Mouse (Mus musculus) MEL (cell line): ENCODE measurements around the gene H2afv. TPM values are rescaled to one million over a fixed set of nuclear protein-coding genes. Genes with fewer than 3 reads are reported as not detected.

Experiments used
- DNase-seq: peaks from one replicate; pipeline ENCODE4 v3.0.0; 2011; ENCODE audit warnings: low read depth, low spot score
- H3K27ac ChIP-seq: 2 replicates; pipeline ENCODE4 v1.5.1; 2012; ENCODE audit warnings: low read depth, mild to moderate bottlenecking, control low read depth, low read length, moderate library complexity; ENCODE audit not compliant: control insufficient read depth
- H3K27me3 ChIP-seq, 2 experiments: fragments of 150-350 bp in 1 of 2; sonication (generic) in 1 of 2; 2 replicates each; pipeline ENCODE4 v1.6.1; 2012; ENCODE audit warnings: low read length in 2 of 2, mild to moderate bottlenecking in 2 of 2, improper control_type of control experiment in 1 of 2, moderate library complexity in 1 of 2; ENCODE audit not compliant: insufficient read depth in 2 of 2, control insufficient read depth in 1 of 2
- H3K36me3 ChIP-seq, 2 experiments: 2 replicates each; pipeline ENCODE4 v1.6.1; 2012 to 2014; ENCODE audit warnings: low read length in 2 of 2, improper control_type of control experiment in 1 of 2, inconsistent platforms in 1 of 2, mild to moderate bottlenecking in 1 of 2; ENCODE audit not compliant: insufficient read depth in 2 of 2, control insufficient read depth in 1 of 2
- H3K4me1 ChIP-seq, 2 experiments: fragments of 150-350 bp in 1 of 2; sonication (generic) in 1 of 2; 2 replicates each; pipeline ENCODE4 v1.6.1; 2012; ENCODE audit warnings: low read length in 2 of 2, improper control_type of control experiment in 1 of 2, mild to moderate bottlenecking in 1 of 2; ENCODE audit not compliant: insufficient read depth in 2 of 2, control insufficient read depth in 1 of 2
- H3K4me3 ChIP-seq, 2 experiments: fragments of 150-350 bp in 1 of 2; sonication (generic) in 1 of 2; 2 replicates each; pipeline ENCODE4 v1.5.1; 2012; ENCODE audit warnings: low read depth in 2 of 2, low read length in 2 of 2, mild to moderate bottlenecking in 2 of 2, moderate library complexity in 2 of 2, control low read depth in 1 of 2, improper control_type of control experiment in 1 of 2; ENCODE audit not compliant: control insufficient read depth in 1 of 2, insufficient read depth in 1 of 2
- H3K79me2 ChIP-seq: 2 replicates; pipeline ENCODE4 v1.6.1; 2012; ENCODE audit warnings: mild to moderate bottlenecking, low read length, moderate library complexity; ENCODE audit not compliant: control insufficient read depth, poor library complexity, insufficient read depth
- H3K9ac ChIP-seq: 2 replicates; pipeline ENCODE4 v1.6.1; 2012; ENCODE audit warnings: low read depth, mild to moderate bottlenecking, control low read depth, low read length, moderate library complexity; ENCODE audit not compliant: control insufficient read depth, poor library complexity, severe bottlenecking
- H3K9me3 ChIP-seq: fragments of 150-350 bp; sonication (generic); replicated peaks from 2 replicates; pipeline ENCODE4 v1.6.1; 2012; ENCODE audit warnings: mild to moderate bottlenecking, low read length, improper control_type of control experiment, moderate library complexity; ENCODE audit not compliant: insufficient read depth
- CHD2 ChIP-seq: IDR thresholded peaks from 2 replicates; pipeline ENCODE4 v1.6.1; 2011; ENCODE audit warnings: low read length, improper control_type of control experiment
- E2F4 ChIP-seq: IDR thresholded peaks from 2 replicates; pipeline ENCODE4 v1.6.1; 2011; ENCODE audit warnings: low read depth, low read length, improper control_type of control experiment, borderline replicate concordance
- HCFC1 ChIP-seq: IDR thresholded peaks from 2 replicates; pipeline ENCODE4 v1.6.1; 2012; ENCODE audit warnings: low read depth, mild to moderate bottlenecking, inconsistent platforms, low read length, improper control_type of control experiment, moderate library complexity
- MAFK ChIP-seq: IDR thresholded peaks from 2 replicates; pipeline ENCODE4 v1.6.1; 2011; ENCODE audit warnings: low read depth, mild to moderate bottlenecking, low read length, improper control_type of control experiment, borderline replicate concordance
- MEF2A ChIP-seq: IDR thresholded peaks from 2 replicates; pipeline ENCODE4 v1.6.1; 2014; ENCODE audit warnings: low read depth, mild to moderate bottlenecking, inconsistent platforms, low read length, improper control_type of control experiment; ENCODE audit not compliant: poor library complexity, insufficient replicate concordance, severe bottlenecking; ENCODE audit errors: extremely low read depth
- MYB ChIP-seq: IDR thresholded peaks from 2 replicates; pipeline ENCODE4 v1.6.1; 2011; ENCODE audit warnings: mild to moderate bottlenecking, low read depth, low read length, improper control_type of control experiment
- MYC ChIP-seq: IDR thresholded peaks from 2 replicates; pipeline ENCODE4 v1.6.1; 2011; ENCODE audit warnings: low read depth, mild to moderate bottlenecking, low read length, improper control_type of control experiment, moderate library complexity
- POLR2AphosphoS2 ChIP-seq: IDR thresholded peaks from 2 replicates; pipeline ENCODE4 v1.6.1; 2011; ENCODE audit warnings: low read length, improper control_type of control experiment
- RAD21 ChIP-seq: IDR thresholded peaks from 2 replicates; pipeline ENCODE4 v1.6.1; 2011; ENCODE audit warnings: mild to moderate bottlenecking, low read depth, low read length, improper control_type of control experiment
- RCOR1 ChIP-seq: IDR thresholded peaks from 2 replicates; pipeline ENCODE4 v1.6.1; 2012; ENCODE audit warnings: low read depth, mild to moderate bottlenecking, inconsistent platforms, low read length, improper control_type of control experiment
- TBP ChIP-seq: IDR thresholded peaks from 2 replicates; pipeline ENCODE4 v1.8.0; 2011; ENCODE audit warnings: low read depth, low read length, improper control_type of control experiment
- USF1 ChIP-seq: IDR thresholded peaks from 2 replicates; pipeline ENCODE4 v1.6.1; 2014; ENCODE audit warnings: low read depth, mild to moderate bottlenecking, inconsistent platforms, low read length, improper control_type of control experiment, moderate library complexity
- USF2 ChIP-seq, 2 experiments: IDR thresholded peaks; 2 replicates each; pipeline ENCODE4 v1.6.1; 2011 to 2012; ENCODE audit warnings: improper control_type of control experiment in 2 of 2, low read length in 2 of 2, borderline replicate concordance in 1 of 2, inconsistent platforms in 1 of 2, low read depth in 1 of 2, mild to moderate bottlenecking in 1 of 2; ENCODE audit not compliant: insufficient read depth in 1 of 2
- ZC3H11A ChIP-seq: IDR thresholded peaks from 2 replicates; pipeline ENCODE4 v1.6.1; 2012; ENCODE audit warnings: low read depth, mild to moderate bottlenecking, inconsistent platforms, low read length, improper control_type of control experiment
- ZKSCAN1 ChIP-seq: IDR thresholded peaks from 2 replicates; pipeline ENCODE4 v1.6.1; 2012; ENCODE audit warnings: low read depth, mild to moderate bottlenecking, inconsistent platforms, low read length, improper control_type of control experiment, moderate library complexity
- ZNF384 ChIP-seq: IDR thresholded peaks from 2 replicates; pipeline ENCODE4 v1.6.1; 2012; ENCODE audit warnings: low read depth, mild to moderate bottlenecking, inconsistent platforms, low read length, improper control_type of control experiment
- polyA plus RNA-seq, 2 experiments: library from polyadenylated mRNA; stranded (reverse) in 1 of 2; unstranded in 1 of 2; fragments of >175 nt in 1 of 2; fragments of >200 nt in 1 of 2; gene quantifications; 2 replicates each; pipeline versions ENCODE4 v1.2.1 to v1.2.4; 2012; ENCODE audit warnings: low replicate concordance in 2 of 2, low read depth in 1 of 2; ENCODE audit not compliant: insufficient read length in 2 of 2, insufficient read depth in 1 of 2, missing spikeins in 1 of 2
- total RNA-seq: library from RNA; depleted of rRNA; stranded (reverse); fragments of 300-350 nt; gene quantifications from 2 replicates; pipeline ENCODE4 v1.2.3, GENCODE M21; 2012

Gene H2afv
- total and polyA plus RNA-seq, 3 experiments: 97.2 to 159 TPM; not detected in 1

- H3K27me3 ChIP-seq: no peaks in the 10 kb centered on the region; a peak in 1 of 4 replicates
- peaks cover 7 to 19% of the 10 kb centered on the region in 2 experiments for H3K4me1 ChIP-seq
- H3K4me3 ChIP-seq: no peak overlapping the region
- peaks cover 0 to 13% of the 10 kb centered on the region in 2 experiments; a peak in 2 of 4 replicates for H3K36me3 ChIP-seq
- no peak overlapping the region for H3K9ac ChIP-seq
- H3K27ac ChIP-seq: no peak overlapping the region
- H3K79me2 ChIP-seq: no peaks in the 10 kb centered on the region
- no peak for TF ChIP-seq TBP
- no peak for TF ChIP-seq HCFC1
- no peak for TF ChIP-seq E2F4
- TF ChIP-seq MYC: no peak
- no peak for TF ChIP-seq RAD21
- no peaks in the 10 kb centered on the region for H3K9me3 ChIP-seq
- no peak for DNase-seq
Observed at GRCm38 (mm10) chr11:6489257-6489656, 45.0 kb upstream of the H2afv start.

- H3K36me3 ChIP-seq: peaks cover 0 to 22% of the 10 kb centered on the region in 2 experiments; a peak in 2 of 4 replicates
- no peak overlapping the region for H3K9ac ChIP-seq
- H3K4me1 ChIP-seq: peaks cover 7 to 30% of the 10 kb centered on the region in 2 experiments
- no peak overlapping the region for H3K4me3 ChIP-seq
- TF ChIP-seq POLR2AphosphoS2 (no peak), ZC3H11A (no peak), MAFK (no peak), USF1 (no peak), USF2 (IDR thresholded peaks at IDR 0.05; ENCODE audit: borderline replicate concordance in 1 of 2, insufficient read depth in 1 of 2, low read depth in 1 of 2, low read length in 2 of 2) (no peak), ZNF384 (no peak), ZKSCAN1 (no peak), MYB (no peak), CHD2 (no peak), RCOR1 (no peak), MEF2A (no peak)
- H3K27ac ChIP-seq: no peak overlapping the region
- H3K9me3 ChIP-seq: no peaks in the 10 kb centered on the region
- peak; percentile 60 for DNase-seq
- H3K79me2 ChIP-seq: no peaks in the 10 kb centered on the region
- H3K27me3 ChIP-seq: no peaks in the 10 kb centered on the region
Observed at GRCm38 (mm10) chr11:6488041-6488684, 43.9 kb upstream of the H2afv start.
